Mouse (Mus musculus) intestine, embryonic 15.5 days (tissue): ENCODE data around the gene Fkbp15. TPM values are rescaled to one million over a fixed set of nuclear protein-coding genes. Genes with fewer than 3 reads are reported as not detected.
"Not testable (repeated sequence)": the region's sequence is repeated elsewhere in the genome, so short reads cannot be mapped to it uniquely, and the experiment has no call there.

ENCODE experiments used
- ATAC-seq: fragments of 200-750 bp; cut with Nextera tagmentation; 2 replicates; pipeline ENCODE4 v1.8.0; 2017; ENCODE audit warnings: moderate TSS enrichment, moderate library complexity
- H3K27ac ChIP-seq: fragments of 300-500 bp; sonication (generic); 2 replicates; pipeline ENCODE4 v1.5.1; 2015; ENCODE audit warnings: mild to moderate bottlenecking, inconsistent platforms
- H3K27me3 ChIP-seq: fragments of 300-500 bp; sonication (generic); replicated peaks from 2 replicates; pipeline ENCODE4 v1.6.1; 2015; ENCODE audit warnings: inconsistent platforms
- H3K36me3 ChIP-seq: fragments of 300-500 bp; sonication (generic); 2 replicates; pipeline ENCODE4 v1.6.1; 2015; ENCODE audit warnings: inconsistent platforms
- H3K4me1 ChIP-seq: fragments of 300-500 bp; sonication (generic); replicated peaks from 2 replicates; pipeline ENCODE4 v1.6.1; 2015; ENCODE audit warnings: inconsistent platforms
- H3K4me2 ChIP-seq: fragments of 300-500 bp; sonication (generic); replicated peaks from 2 replicates; pipeline ENCODE4 v1.6.1; 2015; ENCODE audit warnings: mild to moderate bottlenecking, inconsistent platforms
- H3K4me3 ChIP-seq: fragments of 300-500 bp; sonication (generic); replicated peaks from 2 replicates; pipeline ENCODE4 v1.5.1; 2015; ENCODE audit warnings: inconsistent platforms
- H3K9ac ChIP-seq: fragments of 300-500 bp; sonication (generic); 2 replicates; pipeline ENCODE4 v1.6.1; 2015; ENCODE audit warnings: inconsistent platforms
- H3K9me3 ChIP-seq: fragments of 300-500 bp; sonication (generic); 2 replicates; pipeline ENCODE4 v1.6.1; 2016; ENCODE audit warnings: inconsistent platforms
- WGBS: fragments of 180-500 bp; shearing (Covaris S2); methylation state at CpG from one replicate; pipeline ENCODE4 v1.1.7; 2015; 5-methylcytosine and 5-hydroxymethylcytosine counted together
- polyA plus RNA-seq: library from polyadenylated mRNA; unstranded; fragments of >200 nt; fragmentation: Nextera tagmentation; extraction: Ambion mirVana; gene quantifications from 2 replicates; pipeline ENCODE4 v1.2.1, GENCODE M21; 2015

The Fkbp15 gene
- polyA plus RNA-seq, 1 experiment from 2014 or later: 23.7 TPM

- not testable (repeated sequence) for H3K9ac ChIP-seq, H3K4me3 ChIP-seq, H3K9me3 ChIP-seq, H3K36me3 ChIP-seq, H3K4me1 ChIP-seq, H3K4me2 ChIP-seq, H3K27ac ChIP-seq, H3K27me3 ChIP-seq, ATAC-seq
- 72% methylated on average over 7 of the region's 7 CpGs for WGBS
Observed at GRCm38 (mm10) chr4:62266016-62266415, 94.3 kb downstream of the Fkbp15 start.

- H3K27ac ChIP-seq: no peak overlapping the region
- no peaks in the 10 kb centered on the region for H3K9me3 ChIP-seq
- H3K9ac ChIP-seq: no peak overlapping the region
- no peak overlapping the region for H3K4me3 ChIP-seq
- no peaks in the 10 kb centered on the region for H3K27me3 ChIP-seq
- 59% methylated on average over 10 of the region's 10 CpGs for WGBS
- peak; percentile 99 for ATAC-seq
- no peaks in the 10 kb centered on the region for H3K36me3 ChIP-seq
- no peak overlapping the region for H3K4me2 ChIP-seq
- H3K4me1 ChIP-seq: no peaks in the 10 kb centered on the region
Observed at GRCm38 (mm10) chr4:62265154-62265836, 95.1 kb downstream of the Fkbp15 start.

- no peak overlapping the region for H3K4me3 ChIP-seq
- no peaks in the 10 kb centered on the region for H3K9me3 ChIP-seq
- H3K36me3 ChIP-seq: no peaks in the 10 kb centered on the region
- no peak overlapping the region for H3K4me2 ChIP-seq
- H3K27me3 ChIP-seq: no peaks in the 10 kb centered on the region
- H3K4me1 ChIP-seq: no peaks in the 10 kb centered on the region
- H3K9ac ChIP-seq: no peak overlapping the region
- no peak overlapping the region for H3K27ac ChIP-seq
- ATAC-seq: no peak
- WGBS: 36% methylated on average over 7 of the region's 7 CpGs
Observed at GRCm38 (mm10) chr4:62263133-62263844, 97.1 kb downstream of the Fkbp15 start.

- H3K4me2 ChIP-seq: no peak within 1 kb of the TSS
- H3K9me3 ChIP-seq: no peaks in the 10 kb centered on the region
- H3K4me1 ChIP-seq: no peaks in the 10 kb centered on the region
- ATAC-seq: no peak
- no peaks in the 10 kb centered on the region for H3K27me3 ChIP-seq
- 43% methylated on average over 2 of the region's 2 CpGs for WGBS
- no peak within 1 kb of the TSS for H3K27ac ChIP-seq
- no peak within 1 kb of the TSS for H3K4me3 ChIP-seq
- H3K9ac ChIP-seq: no peak within 1 kb of the TSS
- H3K36me3 ChIP-seq: no peaks in the 10 kb centered on the region
Observed at GRCm38 (mm10) chr4:62262276-62262675, 98.1 kb downstream of the Fkbp15 start, which contains the start of gene Slc31a2. Gene Slc31a2, plus strand, starts transcription at chr4:62262562.

GRCm38 (mm10) chr4:62256931-62257330, 103.4 kb downstream of the Fkbp15 start:
- H3K36me3 ChIP-seq: no peaks in the 10 kb centered on the region
- WGBS: 20% methylated on average over 8 of the region's 8 CpGs

GRCm38 (mm10) chr4:62254551-62254950, 105.8 kb downstream of the Fkbp15 start:
- H3K9me3 ChIP-seq: no peaks in the 10 kb centered on the region
- H3K4me2 ChIP-seq: no peak overlapping the region
- no peak overlapping the region for H3K4me3 ChIP-seq
- H3K27ac ChIP-seq: no peak overlapping the region
- H3K4me1 ChIP-seq: no peaks in the 10 kb centered on the region
- WGBS: 71% methylated on average over 8 of the region's 8 CpGs
- no peak overlapping the region for H3K9ac ChIP-seq
- H3K27me3 ChIP-seq: no peaks in the 10 kb centered on the region
- no peaks in the 10 kb centered on the region for H3K36me3 ChIP-seq
- ATAC-seq: no peak

More at GRCm38 (mm10) chr4:62256931-62257330, 103.4 kb downstream of the Fkbp15 start:
- H3K9ac ChIP-seq: no peak overlapping the region
- H3K4me3 ChIP-seq: no peak overlapping the region
- H3K27me3 ChIP-seq: no peaks in the 10 kb centered on the region
- H3K9me3 ChIP-seq: no peaks in the 10 kb centered on the region
- H3K4me1 ChIP-seq: no peaks in the 10 kb centered on the region
- H3K4me2 ChIP-seq: no peak overlapping the region
- ATAC-seq: no peak
- H3K27ac ChIP-seq: no peak overlapping the region

- H3K9ac ChIP-seq: no peak overlapping the region
- no peak overlapping the region for H3K27ac ChIP-seq
- no peaks in the 10 kb centered on the region for H3K27me3 ChIP-seq
- H3K4me3 ChIP-seq: no peak overlapping the region
- WGBS: 89% methylated on average over 4 of the region's 4 CpGs
- H3K4me1 ChIP-seq: no peaks in the 10 kb centered on the region
- no peak overlapping the region for H3K4me2 ChIP-seq
- no peaks in the 10 kb centered on the region for H3K9me3 ChIP-seq
- H3K36me3 ChIP-seq: no peaks in the 10 kb centered on the region
- no peak for ATAC-seq
Observed at GRCm38 (mm10) chr4:62251776-62252175, 108.6 kb downstream of the Fkbp15 start.

GRCm38 (mm10) chr4:62250896-62251544, 109.3 kb downstream of the Fkbp15 start:
- 42% methylated on average over 3 of the region's 3 CpGs for WGBS
- H3K36me3 ChIP-seq: no peaks in the 10 kb centered on the region
- no peak for ATAC-seq
- H3K4me1 ChIP-seq: no peaks in the 10 kb centered on the region
- no peak overlapping the region for H3K4me3 ChIP-seq
- H3K9me3 ChIP-seq: no peaks in the 10 kb centered on the region
- no peak overlapping the region for H3K9ac ChIP-seq
- H3K27ac ChIP-seq: no peak overlapping the region
- no peak overlapping the region for H3K4me2 ChIP-seq
- no peaks in the 10 kb centered on the region for H3K27me3 ChIP-seq

Other genes with a start within 250 kb of the Fkbp15 start
- gene Mup21, start 209.7 kb downstream of the Fkbp15 start, polyA plus RNA-seq: not detected in 2 replicates
- 6.0 and 6.9 TPM in 2 replicates for gene Zfp37, start 129.5 kb downstream of the Fkbp15 start, polyA plus RNA-seq
- gene Slc31a2, start 98.0 kb downstream of the Fkbp15 start, polyA plus RNA-seq: 17.0 and 19.9 TPM in 2 replicates
- gene Slc31a1, start 179 bp upstream of the Fkbp15 start, polyA plus RNA-seq: 96.6 and 102 TPM in 2 replicates
- gene Cdc26, start 48.1 kb upstream of the Fkbp15 start, polyA plus RNA-seq: 138 and 147 TPM in 2 replicates
- 17.3 and 18.7 TPM in 2 replicates for gene Prpf4, start 48.2 kb upstream of the Fkbp15 start, polyA plus RNA-seq
- gene Rnf183, start 74.7 kb upstream of the Fkbp15 start, polyA plus RNA-seq: not detected in 2 replicates
- gene Wdr31, start 110.3 kb upstream of the Fkbp15 start, polyA plus RNA-seq: 7.7 and 9.1 TPM in 2 replicates
- 31.7 and 33.2 TPM in 2 replicates for gene Bspry, start 119.5 kb upstream of the Fkbp15 start, polyA plus RNA-seq
- gene Hdhd3, start 142.9 kb upstream of the Fkbp15 start, polyA plus RNA-seq: 61.6 and 76.4 TPM in 2 replicates
- gene Alad, start 159.4 kb upstream of the Fkbp15 start, polyA plus RNA-seq: 156 and 161 TPM in 2 replicates
- 70.5 and 71.5 TPM in 2 replicates for gene Pole3, start 164.5 kb upstream of the Fkbp15 start, polyA plus RNA-seq
- gene 4933430I17Rik, start 164.8 kb upstream of the Fkbp15 start, polyA plus RNA-seq: 0.15 and 0.43 TPM in 2 replicates
- gene Rgs3, start 199.3 kb upstream of the Fkbp15 start, polyA plus RNA-seq: 43.5 and 46.3 TPM in 2 replicates